20 mouse cellular contexts compared by ENCODE assay signal in genomic region chr14:21602166-21602565, GRCm38 (mm10).
DNase-seq lines count a peak whose midpoint lies in the region; ATAC-seq and TF ChIP-seq lines count a peak whose summit lies in the region.
"Had no signal": no experiment of that assay in that cellular context is flagged by ENCODE, and none has a peak within 500 bp of the region (broad histone marks: within the 10 kb centered on the region; RNA-seq: fewer than 3 reads in every experiment).

No protein-coding gene starts in this region.

- no peak overlapping the region for H3K4me2 ChIP-seq in hindbrain, embryonic 12.5 days (replicated peaks)
- H3K4me2 ChIP-seq in hindbrain, postnatal 0 days (ENCODE audit: low read depth, low read length) = no peak overlapping the region
- H3K4me2 ChIP-seq in limb, embryonic 14.5 days (replicated peaks; ENCODE audit: low read depth, low read length, severe bottlenecking) = no peak overlapping the region
- H3K4me2 ChIP-seq: heart, embryonic 13.5 days; hindbrain, embryonic 15.5 days; liver, embryonic 12.5 days; midbrain, embryonic 12.5 days; neural tube, embryonic 12.5 days had no signal

- TF ChIP-seq CTCF in hindbrain, postnatal 0 days (IDR thresholded peaks at IDR 0.05; ENCODE audit: low read depth) = no peak
- TF ChIP-seq CTCF in brain, embryonic 14.5 days (IDR thresholded peaks at IDR 0.05; ENCODE audit: borderline replicate concordance, extremely low read depth, insufficient read depth, insufficient read length) = no peak

- ATAC-seq in hindbrain, embryonic 12.5 days (ENCODE audit: low FRiP score) = no peak
- ATAC-seq in hindbrain, postnatal 0 days = no peak
- ATAC-seq in limb, embryonic 14.5 days (ENCODE audit: low FRiP score, low read depth) = no peak; the same call in 1 of the 2 replicates
- ATAC-seq: forebrain, embryonic 16.5 days; liver, embryonic 12.5 days had no signal

- H3K27ac ChIP-seq in hindbrain, embryonic 12.5 days = 0 out of 2 replicates have a peak overlapping the region, but pooled peaks have one; percentile 17
- no peak overlapping the region for H3K27ac ChIP-seq in hindbrain, postnatal 0 days
- H3K27ac ChIP-seq in ES-E14 (ENCODE audit: insufficient read depth, low read depth, low read length, poor library complexity, severe bottlenecking) = no peak overlapping the region
- H3K27ac ChIP-seq in limb, embryonic 14.5 days (replicated peaks; ENCODE audit: low read depth, low read length) = peak overlapping the region; percentile 56
- H3K27ac ChIP-seq: gastrocnemius, adult 2 months; heart, embryonic 13.5 days; hindbrain, embryonic 15.5 days; kidney, postnatal 0 days; liver, embryonic 12.5 days; midbrain, embryonic 12.5 days; neural tube, embryonic 12.5 days had no signal

- peaks cover 21% of the 10 kb centered on the region for H3K4me1 ChIP-seq in hindbrain, embryonic 12.5 days
- 0 out of 2 replicates have a peak, but pooled peaks cover 11% of the 10 kb centered on the region for H3K4me1 ChIP-seq in hindbrain, postnatal 0 days (ENCODE audit: insufficient read depth, low read length)
- peaks cover 0 to 13% of the 10 kb centered on the region in 2 experiments; a peak in 2 of 4 replicates for H3K4me1 ChIP-seq in ES-E14 (ENCODE audit: control insufficient read depth in 2 of 2, insufficient read depth in 2 of 2, low read length in 2 of 2, poor library complexity in 1 of 2)
- H3K4me1 ChIP-seq in limb, embryonic 14.5 days (ENCODE audit: control insufficient read depth, insufficient read depth, low read length) = peaks cover 23% of the 10 kb centered on the region

- H3K4me3 ChIP-seq in hindbrain, embryonic 12.5 days = no peak overlapping the region
- no peak overlapping the region for H3K4me3 ChIP-seq in hindbrain, postnatal 0 days (ENCODE audit: low read length)
- no peak overlapping the region for H3K4me3 ChIP-seq in ES-E14 (ENCODE audit: insufficient read depth in 1 of 2, low read depth in 1 of 2, low read length in 2 of 2, poor library complexity in 1 of 2, severe bottlenecking in 1 of 2)
- H3K4me3 ChIP-seq in limb, embryonic 14.5 days (replicated peaks; ENCODE audit: low read length) = no peak overlapping the region
- H3K4me3 ChIP-seq: gastrocnemius, adult 2 months; heart, embryonic 13.5 days; hindbrain, embryonic 15.5 days; liver, embryonic 12.5 days; midbrain, embryonic 12.5 days; neural tube, embryonic 12.5 days had no signal

- 90% methylated on average over 12 of the region's 12 CpGs for WGBS in hindbrain, embryonic 12.5 days
- 87% methylated on average over 12 of the region's 12 CpGs for WGBS in hindbrain, postnatal 0 days
- WGBS in limb, embryonic 14.5 days = 47% methylated on average over 12 of the region's 12 CpGs

- TF ChIP-seq POLR2A in brain, embryonic 14.5 days (IDR thresholded peaks at IDR 0.05; ENCODE audit: borderline replicate concordance, extremely low read depth, insufficient read depth, insufficient read length, poor library complexity, severe bottlenecking) = no peak
- no peak for TF ChIP-seq POLR2A in limb, embryonic 14.5 days (IDR thresholded peaks at IDR 0.05; ENCODE audit: borderline replicate concordance, extremely low read depth, insufficient read depth, insufficient read length)

- no peaks in the 10 kb centered on the region for H3K27me3 ChIP-seq in hindbrain, embryonic 12.5 days
- H3K27me3 ChIP-seq in hindbrain, postnatal 0 days (ENCODE audit: insufficient read depth, low read length) = no peaks in the 10 kb centered on the region
- H3K27me3 ChIP-seq in limb, embryonic 14.5 days (ENCODE audit: control insufficient read depth, insufficient read depth, low read length) = no peaks in the 10 kb centered on the region
- H3K27me3 ChIP-seq: heart, embryonic 13.5 days; hindbrain, embryonic 15.5 days; liver, embryonic 12.5 days; midbrain, embryonic 12.5 days; neural tube, embryonic 12.5 days had no signal

- H3K36me3 ChIP-seq in hindbrain, embryonic 12.5 days = no peaks in the 10 kb centered on the region
- H3K36me3 ChIP-seq in hindbrain, postnatal 0 days (ENCODE audit: insufficient read depth, low read length) = no peaks in the 10 kb centered on the region
- H3K36me3 ChIP-seq in ES-E14 (ENCODE audit: control insufficient read depth, insufficient read depth, low read length, poor library complexity, severe bottlenecking) = peaks cover 2% of the 10 kb centered on the region
- H3K36me3 ChIP-seq in limb, embryonic 14.5 days (ENCODE audit: control insufficient read depth, insufficient read depth, low read length) = no peaks in the 10 kb centered on the region
- H3K36me3 ChIP-seq: hindbrain, embryonic 15.5 days; liver, embryonic 12.5 days; midbrain, embryonic 12.5 days; neural tube, embryonic 12.5 days had no signal

- no peak for DNase-seq in hindbrain, postnatal 0 days (ENCODE audit: low spot score)
- no peak for DNase-seq in ES-E14 (ENCODE audit: low read depth, low spot score)
- peak; percentile 45 for DNase-seq in brain, embryonic 14.5 days (ENCODE audit: low read depth)
- DNase-seq in limb, embryonic 14.5 days (ENCODE audit: low spot score) = peak; percentile 67
- no peak for DNase-seq in gastrocnemius, adult 18-20 months (ENCODE audit: low spot score)
- no peak for DNase-seq in c-Kit-positive CD71-positive TER-119-positive erythroid progenitor cells, embryonic 14.5 days (ENCODE audit: low spot score)
- DNase-seq: adrenal gland, postnatal 14 days; B cell, adult 2 months; cerebellum, adult 18-20 months; embryo, embryonic 11 days; gastrocnemius, adult 2 months; kidney, adult 11 months had no signal

- no peak overlapping the region for H3K9ac ChIP-seq in hindbrain, embryonic 12.5 days
- no peak overlapping the region for H3K9ac ChIP-seq in hindbrain, postnatal 0 days (replicated peaks; ENCODE audit: low read length)
- H3K9ac ChIP-seq in ES-E14 (ENCODE audit: insufficient read depth, low read depth, low read length, poor library complexity, severe bottlenecking) = peak overlapping the region; percentile 16; the same call in 1 of the 2 replicates
- no peak overlapping the region for H3K9ac ChIP-seq in limb, embryonic 14.5 days (ENCODE audit: low read depth, low read length, severe bottlenecking)
- H3K9ac ChIP-seq: heart, embryonic 13.5 days; hindbrain, embryonic 15.5 days; liver, embryonic 12.5 days; midbrain, embryonic 12.5 days; neural tube, embryonic 12.5 days had no signal

- H3K9me3 ChIP-seq in hindbrain, embryonic 12.5 days (replicated peaks) = no peaks in the 10 kb centered on the region
- H3K9me3 ChIP-seq in hindbrain, postnatal 0 days (ENCODE audit: low read length) = no peaks in the 10 kb centered on the region
- no peaks in the 10 kb centered on the region for H3K9me3 ChIP-seq in ES-E14 (ENCODE audit: control insufficient read depth, insufficient read depth, low read depth, low read length)
- no peaks in the 10 kb centered on the region for H3K9me3 ChIP-seq in limb, embryonic 14.5 days (ENCODE audit: control insufficient read depth, low read length)
- H3K9me3 ChIP-seq: heart, embryonic 13.5 days; hindbrain, embryonic 15.5 days; liver, embryonic 12.5 days; midbrain, embryonic 12.5 days; neural tube, embryonic 12.5 days had no signal

- in situ Hi-C loops in ES-E14 (cut with MboI; ENCODE audit: low sequenced_read_pairs in 2 of 2, unreplicated experiment in 2 of 2) = no loop called here

TF ChIP-seq in ES-E14, 5 proteins besides CTCF, POLR2A, EP300 and RAD21:
- no peak for TF ChIP-seq ZC3H11A (IDR thresholded peaks at IDR 0.05; ENCODE audit: borderline replicate concordance, low read depth, low read length)
- TF ChIP-seq ZNF384 (IDR thresholded peaks at IDR 0.05; ENCODE audit: low read depth, low read length) = no peak
TF ChIP-seq in ES-E14: peak in this region for 0.

Comparison
In these comparisons a context has a peak if more than half of its experiments do, and no peak if none do; other contexts are left out.
1. H3K27ac ChIP-seq: peak in hindbrain, embryonic 12.5 days (single experiment) and limb, embryonic 14.5 days (single experiment); none in hindbrain, postnatal 0 days (single experiment) and ES-E14 (single experiment).
2. DNase-seq: peak in brain, embryonic 14.5 days (single experiment) and limb, embryonic 14.5 days (single experiment); none in hindbrain, postnatal 0 days (single experiment), ES-E14 (single experiment), gastrocnemius, adult 18-20 months (single experiment) and c-Kit-positive CD71-positive TER-119-positive erythroid progenitor cells, embryonic 14.5 days (single experiment).